Mouse (Mus musculus) lung, embryonic 14.5 days (tissue): Measurements from ENCODE around the gene Gna14. TPM values are rescaled to one million over a fixed set of nuclear protein-coding genes. Genes with fewer than 3 reads are reported as not detected.

Source experiments
- ATAC-seq: fragments of 200-750 bp; cut with Nextera tagmentation; 2 replicates; pipeline ENCODE4 v1.8.0; 2017; ENCODE audit warnings: mild to moderate bottlenecking, moderate TSS enrichment, moderate library complexity; ENCODE audit not compliant: insufficient read depth
- DNase-seq: peaks from one replicate; pipeline ENCODE4 v3.0.0-alpha.2; 2015
- H3K27ac ChIP-seq: fragments of 300-500 bp; sonication (generic); 2 replicates; pipeline ENCODE4 v1.5.1; 2014; ENCODE audit warnings: low read depth, mild to moderate bottlenecking, moderate library complexity
- H3K27me3 ChIP-seq: fragments of 300-500 bp; sonication (generic); 2 replicates; pipeline ENCODE4 v1.6.1; 2014; ENCODE audit warnings: low read length, control low read depth; ENCODE audit not compliant: insufficient read depth
- H3K36me3 ChIP-seq: fragments of 300-500 bp; sonication (generic); 2 replicates; pipeline ENCODE4 v1.6.1; 2014; ENCODE audit warnings: control low read depth; ENCODE audit not compliant: insufficient read depth
- H3K4me1 ChIP-seq: fragments of 300-500 bp; sonication (generic); 2 replicates; pipeline ENCODE4 v1.6.1; 2014; ENCODE audit warnings: antibody characterized with exemption, control low read depth; ENCODE audit not compliant: insufficient read depth
- H3K4me2 ChIP-seq: fragments of 300-500 bp; sonication (generic); 2 replicates; pipeline ENCODE4 v1.6.1; 2014; ENCODE audit warnings: mild to moderate bottlenecking
- H3K4me3 ChIP-seq: fragments of 300-500 bp; sonication (generic); 2 replicates; pipeline ENCODE4 v1.5.1; 2014; ENCODE audit warnings: low read depth, low read length
- H3K9ac ChIP-seq: fragments of 300-500 bp; sonication (generic); 2 replicates; pipeline ENCODE4 v1.6.1; 2014
- H3K9me3 ChIP-seq: fragments of 300-500 bp; sonication (generic); 2 replicates; pipeline ENCODE4 v1.6.1; 2016; ENCODE audit warnings: low read depth, low read length, control low read depth
- CTCF ChIP-seq: IDR thresholded peaks from 2 replicates; pipeline ENCODE4 v1.5.1; 2016; ENCODE audit warnings: antibody characterized with exemption, low read depth
- WGBS: fragments of 180-500 bp; shearing (Covaris S2); extraction: QIAGEN DNeasy Blood & Tissue Kit; methylation state at CpG from one replicate; pipeline ENCODE4 v1.1.7; 2014; 5-methylcytosine and 5-hydroxymethylcytosine counted together
- polyA plus RNA-seq: library from polyadenylated mRNA; unstranded; fragments of >200 nt; fragmentation: Nextera tagmentation; extraction: Ambion mirVana; gene quantifications from 2 replicates; pipeline ENCODE4 v1.2.1, GENCODE M21; 2014

Gna14 gene
- polyA plus RNA-seq, 1 experiment from 2014 or later = 13.4 TPM

DNA sequence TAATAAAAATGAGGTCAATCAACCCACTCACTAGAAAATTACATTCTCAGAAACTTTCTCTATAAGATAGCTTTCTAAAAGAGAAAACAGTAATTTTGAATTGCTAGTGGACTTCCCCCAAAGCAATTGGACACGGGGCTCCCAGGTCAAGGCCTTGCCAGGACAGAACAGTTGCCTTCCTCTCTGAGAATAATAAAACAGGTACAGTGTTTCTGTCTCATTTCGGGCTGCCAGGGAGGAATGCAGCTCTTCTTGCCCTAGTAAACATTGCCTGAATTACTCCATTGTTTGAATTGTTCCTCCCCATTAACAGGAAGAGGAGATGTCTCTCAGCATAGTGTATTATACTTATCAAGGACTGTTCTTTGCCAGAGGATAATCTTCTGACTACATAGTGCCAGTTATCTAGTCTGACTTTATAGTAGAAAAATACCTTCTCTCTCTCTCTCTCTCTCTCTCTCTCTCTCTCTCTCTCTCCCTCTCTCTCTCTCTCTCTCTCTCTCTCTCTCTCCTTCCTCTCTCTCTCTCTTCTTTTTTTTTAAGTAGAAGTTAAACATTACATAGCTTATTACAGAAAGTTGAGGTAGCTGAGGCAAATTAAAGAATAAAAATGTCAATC lies 33.3 kb downstream of the Gna14 start:
- no peak for TF ChIP-seq CTCF
- ATAC-seq = no peak
- no peak for DNase-seq

DNA sequence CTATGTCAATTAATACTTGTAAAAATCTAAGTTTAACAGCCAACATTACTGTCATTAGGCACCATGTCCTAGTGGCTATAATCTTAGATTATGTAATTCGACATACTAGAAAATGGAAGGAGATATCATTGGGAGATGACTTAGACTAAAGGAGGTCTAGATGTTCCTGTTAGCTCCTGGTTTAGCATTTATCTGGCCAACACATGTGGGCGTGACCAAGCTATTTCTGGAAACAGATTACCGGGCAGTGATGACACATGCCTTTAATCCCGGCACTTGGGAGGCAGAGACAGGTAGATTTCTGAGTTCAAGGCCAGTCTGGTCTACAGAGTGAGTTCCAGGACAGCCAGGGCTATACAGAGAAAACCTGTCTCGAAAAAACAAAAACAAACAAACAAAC lies 37.1 kb downstream of the Gna14 start:
- Histone ChIP-seq H3K9ac (no peak overlapping the region), H3K36me3 (no peaks in the 10 kb centered on the region), H3K9me3 (no peaks in the 10 kb centered on the region; the same call in 1 of the 2 replicates), H3K4me2 (no peak overlapping the region), H3K27ac (no peak overlapping the region), H3K4me1 (no peaks in the 10 kb centered on the region), H3K4me3 (no peak overlapping the region), H3K27me3 (no peaks in the 10 kb centered on the region)
- DNase-seq (no peak), ATAC-seq (no peak)
- no peak for TF ChIP-seq CTCF
- WGBS = 82% methylated on average over 5 of the region's 5 CpGs

More for the DNA sequence above, 33.3 kb downstream of the Gna14 start:
- WGBS = 45% methylated on average over 2 of the region's 2 CpGs
- Histone ChIP-seq H3K4me3 (no peak overlapping the region), H3K4me2 (no peak overlapping the region), H3K27me3 (no peaks in the 10 kb centered on the region), H3K4me1 (no peaks in the 10 kb centered on the region), H3K36me3 (no peaks in the 10 kb centered on the region), H3K27ac (no peak overlapping the region), H3K9ac (no peak overlapping the region), H3K9me3 (no peaks in the 10 kb centered on the region; the same call in 1 of the 2 replicates)

DNA sequence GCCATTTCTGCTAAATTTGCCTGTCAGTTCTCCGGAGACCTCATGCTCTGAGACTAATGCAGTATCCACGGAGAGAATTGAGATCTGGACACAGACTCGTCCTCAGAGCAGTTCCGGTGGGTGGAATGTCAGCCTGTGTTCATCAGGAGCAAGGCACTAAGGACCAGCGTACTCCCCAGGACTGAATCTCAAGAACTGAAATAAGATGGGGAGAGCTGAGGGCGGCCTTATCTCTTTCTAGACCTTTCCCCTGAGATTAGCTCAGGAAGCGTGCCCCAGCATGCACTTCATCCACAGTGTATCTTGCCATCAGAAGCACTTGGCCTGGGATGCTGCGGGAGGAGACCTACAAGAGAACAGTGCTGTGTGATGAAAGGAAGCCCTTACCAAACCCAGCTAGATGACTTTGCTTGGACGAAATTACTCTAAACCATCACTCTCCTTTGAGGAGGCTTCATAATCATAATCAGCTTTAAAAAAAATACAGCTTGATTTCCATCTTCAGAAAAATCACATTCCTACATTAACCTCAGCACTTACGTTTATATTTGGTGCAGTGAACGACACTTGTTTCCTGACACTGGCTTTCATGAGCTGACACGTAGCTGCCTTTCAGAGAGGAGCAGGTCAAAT lies 41.9 kb downstream of the Gna14 start:
- TF ChIP-seq CTCF = no peak
- Histone ChIP-seq H3K9ac (no peak overlapping the region), H3K27me3 (no peaks in the 10 kb centered on the region), H3K9me3 (no peaks in the 10 kb centered on the region), H3K27ac (no peak overlapping the region), H3K4me1 (0 out of 2 replicates have a peak, but pooled peaks cover 3% of the 10 kb centered on the region), H3K4me3 (no peak overlapping the region), H3K36me3 (no peaks in the 10 kb centered on the region), H3K4me2 (no peak overlapping the region)
- ATAC-seq (no peak), DNase-seq (no peak)
- 58% methylated on average over 12 of the region's 12 CpGs for WGBS

DNA sequence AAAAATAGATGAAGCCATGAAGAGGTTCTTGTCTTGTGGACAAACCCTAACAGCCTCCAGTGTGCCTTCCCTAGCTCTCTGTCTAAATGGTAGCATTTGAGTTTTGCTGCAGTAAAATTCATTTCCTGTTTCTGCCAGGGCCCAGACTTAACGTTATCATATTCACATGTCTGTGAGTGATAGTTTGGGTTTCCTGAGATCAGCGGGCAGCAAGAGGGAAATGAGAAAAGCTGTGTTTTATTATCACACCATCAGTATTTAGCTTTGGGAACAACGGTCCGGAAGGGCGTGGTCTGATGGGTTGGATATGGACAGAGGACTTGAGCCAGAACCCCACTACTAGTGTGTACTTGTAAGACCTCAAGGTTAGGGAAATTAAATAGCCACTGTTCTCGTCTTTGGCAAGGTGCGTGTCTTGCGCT lies 42.6 kb downstream of the Gna14 start:
- Histone ChIP-seq H3K9me3 (no peaks in the 10 kb centered on the region), H3K4me2 (no peak overlapping the region), H3K27me3 (no peaks in the 10 kb centered on the region), H3K36me3 (no peaks in the 10 kb centered on the region), H3K4me1 (0 out of 2 replicates have a peak, but pooled peaks cover 3% of the 10 kb centered on the region), H3K9ac (no peak overlapping the region), H3K4me3 (no peak overlapping the region), H3K27ac (no peak overlapping the region)
- 39% methylated on average over 8 of the region's 8 CpGs for WGBS
- DNase-seq (peak; percentile 50), ATAC-seq (no peak; the same call in 1 of the 2 replicates)
- no peak for TF ChIP-seq CTCF

DNA sequence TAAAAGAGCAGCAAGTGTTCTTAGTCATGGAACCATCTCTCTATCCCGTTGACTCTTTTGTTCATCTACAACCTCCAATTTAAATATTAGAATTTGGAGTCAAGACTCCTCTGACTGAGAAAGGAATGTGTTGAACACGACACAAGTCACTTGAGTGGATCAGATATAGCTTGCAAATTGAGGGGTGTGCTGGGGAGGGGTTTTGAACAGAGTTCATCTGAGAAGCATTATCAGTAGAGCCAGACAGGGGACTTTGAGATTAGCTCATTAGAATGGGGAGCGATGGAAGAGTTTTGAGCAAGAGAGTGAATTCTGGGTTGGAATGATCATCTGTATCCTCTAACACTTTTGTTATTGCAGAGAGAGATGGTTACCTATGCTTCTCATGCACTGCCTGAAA lies 46.5 kb downstream of the Gna14 start:
- TF ChIP-seq CTCF = no peak
- Histone ChIP-seq H3K4me2 (no peak overlapping the region), H3K9ac (no peak overlapping the region), H3K4me1 (0 out of 2 replicates have a peak, but pooled peaks cover 3% of the 10 kb centered on the region), H3K36me3 (no peaks in the 10 kb centered on the region), H3K27me3 (no peaks in the 10 kb centered on the region), H3K9me3 (no peaks in the 10 kb centered on the region), H3K27ac (no peak overlapping the region), H3K4me3 (no peak overlapping the region)
- 80% methylated on average over 3 of the region's 3 CpGs for WGBS
- no peak for DNase-seq
- ATAC-seq = no peak

DNA sequence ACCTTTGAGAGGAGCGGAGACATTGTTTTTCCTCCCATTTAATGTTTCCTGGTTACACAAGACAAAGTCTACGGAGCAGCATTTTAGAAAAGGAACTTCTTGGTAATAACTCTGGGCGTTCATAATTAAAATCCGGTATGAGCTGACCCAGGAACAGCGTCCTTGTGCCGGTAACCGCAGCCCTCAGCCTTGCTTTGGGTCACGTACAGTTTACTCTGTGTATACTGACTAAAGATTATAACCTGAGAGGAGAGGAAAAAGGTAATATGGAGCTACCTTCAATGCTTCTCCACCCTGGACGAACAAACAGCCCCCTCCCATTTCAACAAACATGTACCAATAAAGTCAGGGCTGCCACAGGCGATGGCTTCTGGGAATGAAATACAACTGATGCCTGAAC lies 48.7 kb downstream of the Gna14 start:
- no peak for DNase-seq
- no peak for ATAC-seq
- Histone ChIP-seq H3K9me3 (no peaks in the 10 kb centered on the region), H3K27me3 (no peaks in the 10 kb centered on the region), H3K9ac (no peak overlapping the region), H3K4me2 (no peak overlapping the region), H3K27ac (no peak overlapping the region), H3K36me3 (no peaks in the 10 kb centered on the region), H3K4me1 (no peaks in the 10 kb centered on the region), H3K4me3 (no peak overlapping the region)
- 87% methylated on average over 10 of the region's 10 CpGs for WGBS
- TF ChIP-seq CTCF = no peak

DNA sequence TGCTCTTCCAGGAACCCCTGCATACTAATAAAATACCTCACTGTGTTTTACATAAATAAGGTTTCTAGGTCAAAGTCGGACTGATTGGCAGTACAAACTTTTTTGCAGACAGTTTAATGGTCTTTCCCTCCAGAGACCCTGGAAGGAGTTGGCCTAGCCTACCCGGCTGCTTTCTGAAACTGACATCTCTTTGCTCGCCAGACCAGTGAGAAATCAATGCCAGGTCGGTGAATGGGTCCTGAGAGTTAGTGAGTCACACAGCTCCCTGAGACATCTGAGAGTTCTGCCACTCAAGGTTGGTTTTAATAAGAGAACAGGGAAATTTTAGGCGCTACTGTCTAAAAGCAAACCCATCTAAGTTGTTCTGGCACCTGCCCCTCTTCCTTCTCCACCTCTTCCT lies 49.1 kb downstream of the Gna14 start:
- DNase-seq (no peak), ATAC-seq (no peak)
- 69% methylated on average over 5 of the region's 5 CpGs for WGBS
- TF ChIP-seq CTCF = no peak
- H3K27me3 ChIP-seq = no peaks in the 10 kb centered on the region
- H3K9ac ChIP-seq = no peak overlapping the region
- H3K4me3 ChIP-seq = no peak overlapping the region
- H3K9me3 ChIP-seq = no peaks in the 10 kb centered on the region
- no peak overlapping the region for H3K4me2 ChIP-seq
- no peak overlapping the region for H3K27ac ChIP-seq
- no peaks in the 10 kb centered on the region for H3K4me1 ChIP-seq
- no peaks in the 10 kb centered on the region for H3K36me3 ChIP-seq
